Mouse (Mus musculus) spleen, embryonic (tissue): ENCODE results near the gene Rapgef4.

Experiments
- CTCF ChIA-PET: fragments of 350-600 bp; sonication (Branson Sonifier 250); formaldehyde crosslinking; loops from one replicate; lab custom pipeline; 2022; lab: Charles Lee

Rapgef4 gene

GRCm38 (mm10) chr2:72175971-72176370, 194.9 kb downstream of the Rapgef4 start:
- CTCF ChIA-PET, result interaction anchor here (0.6 kb wide), 1 partner anchor 123 kb away, joined by 3 read pairs; no protein-coding TSS in a partner anchor

GRCm38 (mm10) chr2:72177214-72178023, 196.4 kb downstream of the Rapgef4 start:
- CTCF ChIA-PET, result interaction anchor here (0.7 kb wide), 1 partner anchor 210 kb away, joined by 6 read pairs; no protein-coding TSS in a partner anchor

- CTCF ChIA-PET, result interaction anchor here (0.7 kb wide), 1 partner anchor 209 kb away, joined by 6 read pairs; no protein-coding TSS in a partner anchor
Observed at GRCm38 (mm10) chr2:72178025-72178424, 197.0 kb downstream of the Rapgef4 start.

GRCm38 (mm10) chr2:72178515-72178914, 197.5 kb downstream of the Rapgef4 start:
- CTCF ChIA-PET, result no interaction called here

- CTCF ChIA-PET, result no interaction called here
Observed at GRCm38 (mm10) chr2:72179600-72180301, 198.7 kb downstream of the Rapgef4 start.

GRCm38 (mm10) chr2:72181443-72181842, 200.4 kb downstream of the Rapgef4 start:
- CTCF ChIA-PET, result no interaction called here

GRCm38 (mm10) chr2:72183751-72184150, 202.7 kb downstream of the Rapgef4 start:
- CTCF ChIA-PET, result interaction anchor here (0.6 kb wide), 1 partner anchor 145 kb away, joined by 3 read pairs; no protein-coding TSS in a partner anchor

GRCm38 (mm10) chr2:72196190-72196965, 215.3 kb downstream of the Rapgef4 start:
- CTCF ChIA-PET, result no interaction called here

GRCm38 (mm10) chr2:72197026-72197425, 216.0 kb downstream of the Rapgef4 start:
- CTCF ChIA-PET, result interaction anchor here (1.0 kb wide), 1 partner anchor 82 kb away, joined by 3 read pairs; no protein-coding TSS in a partner anchor

- CTCF ChIA-PET, result no interaction called here
Observed at GRCm38 (mm10) chr2:72199451-72199850, 218.4 kb downstream of the Rapgef4 start.

GRCm38 (mm10) chr2:72201506-72201905, 220.5 kb downstream of the Rapgef4 start:
- CTCF ChIA-PET, result no interaction called here

GRCm38 (mm10) chr2:72202252-72202651, 221.2 kb downstream of the Rapgef4 start:
- CTCF ChIA-PET, result no interaction called here

GRCm38 (mm10) chr2:72203609-72204008, 222.6 kb downstream of the Rapgef4 start:
- CTCF ChIA-PET, result no interaction called here

GRCm38 (mm10) chr2:72205869-72206268, 224.8 kb downstream of the Rapgef4 start:
- CTCF ChIA-PET, result interaction anchor here (0.6 kb wide), 1 partner anchor 679 kb away, joined by 5 read pairs; no protein-coding TSS in a partner anchor

GRCm38 (mm10) chr2:72206530-72207248, 225.6 kb downstream of the Rapgef4 start:
- CTCF ChIA-PET, result no interaction called here

GRCm38 (mm10) chr2:72217336-72217735, 236.3 kb downstream of the Rapgef4 start:
- CTCF ChIA-PET, result interaction anchor here (0.7 kb wide), 1 partner anchor 1672 kb away, joined by 8 read pairs; no protein-coding TSS in a partner anchor

GRCm38 (mm10) chr2:72219921-72220320, 238.9 kb downstream of the Rapgef4 start:
- CTCF ChIA-PET, result interaction anchor here (0.6 kb wide), 1 partner anchor 181 kb away, joined by 3 read pairs; no protein-coding TSS in a partner anchor

- CTCF ChIA-PET, result no interaction called here
Observed at GRCm38 (mm10) chr2:72221283-72221682, 240.2 kb downstream of the Rapgef4 start.

GRCm38 (mm10) chr2:72221706-72222105, 240.7 kb downstream of the Rapgef4 start:
- CTCF ChIA-PET, result no interaction called here

- CTCF ChIA-PET, result no interaction called here
Observed at GRCm38 (mm10) chr2:72222276-72222675, 241.2 kb downstream of the Rapgef4 start.
